Mouse (Mus musculus) adrenal gland, adult 18-20 months (tissue): ENCODE measurements around the gene Mog. TPM values are rescaled to one million over a fixed set of nuclear protein-coding genes. Genes with fewer than 3 reads are reported as not detected.
A peak's percentile ranks its signal among the peaks of the same experiment; 100 is the strongest.
"Not testable (repeated sequence)": the region's sequence is repeated elsewhere in the genome, so short reads cannot be mapped to it uniquely, and the experiment has no call there.

Experiments
- DNase-seq, 2 experiments: peaks; one replicate each; pipeline ENCODE4 v3.0.0; 2021 to 2022; ENCODE audit warnings: low spot score in 2 of 2
- total RNA-seq, 2 experiments: library from RNA; stranded (reverse); gene quantifications; 1 replicate in 1 of 2; 2 replicates in 1 of 2; pipeline ENCODE4 v1.2.3; 2021

Mog gene
- total RNA-seq, 2 experiments from 2014 or later: not detected

- DNase-seq: peak; percentile 76 to 77
Observed at GRCm38 (mm10) chr17:37045611-37046311, 22.6 kb upstream of the Mog start, which contains the start of gene Gabbr1. Gabbr1 (plus strand) TSS chr17:37045966.

GRCm38 (mm10) chr17:37044651-37045244 lies 21.6 kb upstream of the Mog start:
- no peak for DNase-seq

GRCm38 (mm10) chr17:37039127-37039894 lies 16.1 kb upstream of the Mog start:
- DNase-seq: no peak

GRCm38 (mm10) chr17:37029162-37029561 lies 6.0 kb upstream of the Mog start:
- DNase-seq: no peak

GRCm38 (mm10) chr17:37028683-37029120 lies 5.5 kb upstream of the Mog start:
- peak; percentile 79 to 81 for DNase-seq

- no peak for DNase-seq
Observed at GRCm38 (mm10) chr17:37028212-37028611, 5.0 kb upstream of the Mog start.

- DNase-seq: no peak
Observed at GRCm38 (mm10) chr17:37027486-37027885, 4.3 kb upstream of the Mog start.

GRCm38 (mm10) chr17:37026425-37026824 lies 3.2 kb upstream of the Mog start:
- DNase-seq: no peak

GRCm38 (mm10) chr17:37019242-37019641 lies 4.0 kb downstream of the Mog start:
- not testable (repeated sequence) for DNase-seq

- no peak for DNase-seq
Observed at GRCm38 (mm10) chr17:37018328-37018727, 4.9 kb downstream of the Mog start.

- DNase-seq: no peak
Observed at GRCm38 (mm10) chr17:37016333-37016732, 6.9 kb downstream of the Mog start.

GRCm38 (mm10) chr17:37012141-37012540 lies 11.1 kb downstream of the Mog start:
- no peak for DNase-seq

GRCm38 (mm10) chr17:37011719-37012118 lies 11.5 kb downstream of the Mog start:
- no peak for DNase-seq

- no peak for DNase-seq
Observed at GRCm38 (mm10) chr17:37009460-37010042, 13.6 kb downstream of the Mog start.

GRCm38 (mm10) chr17:37008161-37008560 lies 15.0 kb downstream of the Mog start:
- no peak for DNase-seq

- DNase-seq: no peak
Observed at GRCm38 (mm10) chr17:37003366-37003765, 19.8 kb downstream of the Mog start.

- peak; percentile 12 to 27 for DNase-seq
Observed at GRCm38 (mm10) chr17:37002364-37003330, 20.6 kb downstream of the Mog start.

- DNase-seq: no peak
Observed at GRCm38 (mm10) chr17:37000863-37001262, 22.3 kb downstream of the Mog start, which contains the start of gene Zfp57. Zfp57 (plus strand) TSS chr17:37001163.

GRCm38 (mm10) chr17:36998477-36998876 lies 24.7 kb downstream of the Mog start:
- no peak for DNase-seq

- peak; percentile 74 to 79 for DNase-seq
Observed at GRCm38 (mm10) chr17:36997033-36997735, 26.0 kb downstream of the Mog start.
